Mouse (Mus musculus) heart, postnatal 0 days (tissue): ENCODE measurements around the gene Psmg4. TPM values are rescaled to one million over a fixed set of nuclear protein-coding genes. Genes with fewer than 3 reads are reported as not detected.

ENCODE experiments used
- ATAC-seq: fragments of 200-750 bp; cut with Nextera tagmentation; 2 replicates; pipeline ENCODE4 v1.8.0; 2017; ENCODE audit warnings: low read depth, moderate number of reproducible peaks, moderate library complexity; ENCODE audit not compliant: insufficient read depth
- DNase-seq: peaks from one replicate; pipeline ENCODE4 v3.0.0-alpha.2; 2016; ENCODE audit warnings: low spot score
- H3K27ac ChIP-seq: fragments of 300-500 bp; sonication (generic); 2 replicates; pipeline ENCODE4 v1.5.1; 2014; ENCODE audit warnings: low read depth, mild to moderate bottlenecking
- H3K27me3 ChIP-seq: fragments of 300-500 bp; sonication (generic); 2 replicates; pipeline ENCODE4 v1.6.1; 2014; ENCODE audit warnings: low read length, mixed read lengths; ENCODE audit not compliant: control insufficient read depth, insufficient read depth
- H3K36me3 ChIP-seq: fragments of 300-500 bp; sonication (generic); replicated peaks from 2 replicates; pipeline ENCODE4 v1.6.1; 2014; ENCODE audit warnings: low read length, mixed read lengths; ENCODE audit not compliant: control insufficient read depth, insufficient read depth
- H3K4me1 ChIP-seq: fragments of 300-500 bp; sonication (generic); 2 replicates; pipeline ENCODE4 v1.6.1; 2014; ENCODE audit warnings: antibody characterized with exemption; ENCODE audit not compliant: control insufficient read depth, insufficient read depth
- H3K4me2 ChIP-seq: fragments of 300-500 bp; sonication (generic); 2 replicates; pipeline ENCODE4 v1.6.1; 2014; ENCODE audit warnings: low read depth, mild to moderate bottlenecking, low read length, moderate library complexity
- H3K4me3 ChIP-seq: fragments of 300-500 bp; sonication (generic); 2 replicates; pipeline ENCODE4 v1.5.1; 2014; ENCODE audit warnings: low read depth, low read length
- H3K9ac ChIP-seq: fragments of 300-500 bp; sonication (generic); replicated peaks from 2 replicates; pipeline ENCODE4 v1.6.1; 2014; ENCODE audit warnings: low read depth, low read length, mixed read lengths
- H3K9me3 ChIP-seq: fragments of 300-500 bp; sonication (generic); replicated peaks from 2 replicates; pipeline ENCODE4 v1.6.1; 2016; ENCODE audit warnings: low read length; ENCODE audit not compliant: control insufficient read depth
- CTCF ChIP-seq: IDR thresholded peaks from 2 replicates; pipeline ENCODE4 v1.5.1; 2016; ENCODE audit warnings: antibody characterized with exemption, control low read depth, low read depth
- EP300 ChIP-seq: IDR thresholded peaks from 2 replicates; pipeline ENCODE4 v1.6.1; 2016; ENCODE audit warnings: antibody characterized with exemption, low read depth
- WGBS: fragments of 180-500 bp; shearing (Covaris S2); extraction: QIAGEN DNeasy Blood & Tissue Kit; methylation state at CpG from one replicate; pipeline ENCODE4 v1.1.7; 2014; 5-methylcytosine and 5-hydroxymethylcytosine counted together
- polyA plus RNA-seq: library from polyadenylated mRNA; unstranded; fragments of >200 nt; fragmentation: Nextera tagmentation; extraction: Ambion mirVana; gene quantifications from 2 replicates; pipeline ENCODE4 v1.2.1, GENCODE M21; 2015
- total RNA-seq: library from RNA; depleted of rRNA; stranded (reverse); fragments of >200 nt; gene quantifications from 2 replicates; pipeline ENCODE4 v1.2.3, GENCODE M21; 2014; ENCODE audit warnings: low replicate concordance; rRNA removed

Gene Psmg4
- total and polyA plus RNA-seq, 2 experiments from 2014 or later, result 58.0 to 86.3 TPM

DNA sequence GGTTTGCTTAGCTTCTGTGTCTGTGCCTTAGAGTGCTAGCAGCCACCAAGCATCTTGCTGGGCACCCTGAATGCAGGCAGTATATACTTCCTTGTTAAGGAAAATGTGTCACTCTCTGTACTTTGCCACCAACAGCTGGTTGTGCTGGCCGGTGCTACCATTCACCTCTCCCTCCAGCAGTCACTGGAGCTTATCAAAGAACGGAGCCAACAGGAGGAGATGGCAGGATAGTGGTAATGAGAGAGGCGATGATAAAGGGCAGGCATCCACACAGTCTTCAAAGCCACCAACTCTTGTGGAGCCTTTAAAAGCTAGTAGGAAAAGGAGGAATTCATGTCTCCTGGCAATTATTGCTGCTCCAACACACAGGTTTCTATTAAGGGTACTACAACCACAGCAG, 57.0 kb downstream of the Psmg4 start:
- TF ChIP-seq CTCF, result no peak
- no peak for TF ChIP-seq EP300
- ATAC-seq (no peak), DNase-seq (no peak)
- H3K27ac ChIP-seq, result no peak overlapping the region
- H3K9ac ChIP-seq, result no peak overlapping the region
- 38% methylated on average over 3 of the region's 3 CpGs for WGBS
- H3K4me3 ChIP-seq, result no peak overlapping the region
- no peaks in the 10 kb centered on the region for H3K27me3 ChIP-seq
- no peak overlapping the region for H3K4me2 ChIP-seq
- H3K4me1 ChIP-seq, result peaks cover 9% of the 10 kb centered on the region; the same call in 1 of the 2 replicates
- H3K9me3 ChIP-seq, result no peaks in the 10 kb centered on the region
- H3K36me3 ChIP-seq, result no peaks in the 10 kb centered on the region

GRCm38 (mm10) chr13:34222985-34223384, 60.2 kb downstream of the Psmg4 start:
- Histone ChIP-seq H3K27me3 (no peaks in the 10 kb centered on the region), H3K4me2 (peak overlapping the region; percentile 16), H3K36me3 (no peaks in the 10 kb centered on the region), H3K4me1 (peaks cover 9% of the 10 kb centered on the region; the same call in 1 of the 2 replicates), H3K4me3 (no peak overlapping the region), H3K27ac (peak overlapping the region; percentile 59; the same call in 1 of the 2 replicates), H3K9me3 (no peaks in the 10 kb centered on the region), H3K9ac (no peak overlapping the region; the same call in 1 of the 2 replicates)
- 13% methylated on average over 7 of the region's 7 CpGs for WGBS
- peak; percentile 81 for DNase-seq
- peak; percentile 83 for ATAC-seq
- TF ChIP-seq CTCF (no peak), EP300 (0 out of 2 replicates have a peak, but pooled peaks have one; percentile 38)

- DNase-seq (no peak), ATAC-seq (no peak)
- Histone ChIP-seq H3K36me3 (no peaks in the 10 kb centered on the region), H3K4me3 (no peak overlapping the region), H3K4me1 (peaks cover 9% of the 10 kb centered on the region; the same call in 1 of the 2 replicates), H3K27ac (no peak overlapping the region), H3K9me3 (no peaks in the 10 kb centered on the region), H3K27me3 (no peaks in the 10 kb centered on the region), H3K4me2 (no peak overlapping the region), H3K9ac (no peak overlapping the region)
- 62% methylated on average over 1 of the region's 1 CpGs for WGBS
- TF ChIP-seq EP300 (no peak), CTCF (no peak)
These were observed 64.2 kb downstream of the Psmg4 start for GRCm38 (mm10) chr13:34226940-34227339.

Other genes with a start within 250 kb of the Psmg4 start
- 20.8 and 28.3 TPM in 2 replicates for gene Nqo2, start 198.3 kb upstream of the Psmg4 start, total RNA-seq
- gene Nqo2, start 198.3 kb upstream of the Psmg4 start, polyA plus RNA-seq, result 26.9 and 27.0 TPM in 2 replicates
- 6.1 and 9.5 TPM in 2 replicates for gene Ripk1, start 160.6 kb upstream of the Psmg4 start, total RNA-seq
- 4.7 and 4.8 TPM in 2 replicates for gene Ripk1, start 160.6 kb upstream of the Psmg4 start, polyA plus RNA-seq
- gene Serpinb6a, start 160.2 kb upstream of the Psmg4 start, total RNA-seq, result 115 and 149 TPM in 2 replicates
- gene Serpinb6a, start 160.2 kb upstream of the Psmg4 start, polyA plus RNA-seq, result 79.0 and 80.2 TPM in 2 replicates
- 57.1 and 64.2 TPM in 2 replicates for gene Bphl, start 125.4 kb upstream of the Psmg4 start, total RNA-seq
- gene Bphl, start 125.4 kb upstream of the Psmg4 start, polyA plus RNA-seq, result 53.2 and 58.9 TPM in 2 replicates
- 291 and 343 TPM in 2 replicates for gene Tubb2a, start 85.0 kb upstream of the Psmg4 start, total RNA-seq
- 90.8 and 105 TPM in 2 replicates for gene Tubb2a, start 85.0 kb upstream of the Psmg4 start, polyA plus RNA-seq
- 157 and 227 TPM in 2 replicates for gene Tubb2b, start 32.5 kb upstream of the Psmg4 start, total RNA-seq
- gene Tubb2b, start 32.5 kb upstream of the Psmg4 start, polyA plus RNA-seq, result 16.9 and 19.7 TPM in 2 replicates
- 13.9 and 18.9 TPM in 2 replicates for gene Slc22a23, start 182.2 kb downstream of the Psmg4 start, total RNA-seq
- 1.4 and 1.5 TPM in 2 replicates for gene Slc22a23, start 182.2 kb downstream of the Psmg4 start, polyA plus RNA-seq